Mouse (Mus musculus) midbrain, embryonic 16.5 days (tissue): Measurements from ENCODE around the gene Bcl6. TPM values are rescaled to one million over a fixed set of nuclear protein-coding genes. Genes with fewer than 3 reads are reported as not detected.

Source experiments
- ATAC-seq: fragments of 200-750 bp; cut with Nextera tagmentation; 2 replicates; pipeline ENCODE4 v1.8.0; 2017; ENCODE audit warnings: moderate TSS enrichment
- H3K27ac ChIP-seq: fragments of 300-500 bp; sonication (generic); 2 replicates; pipeline ENCODE4 v1.5.1; 2014; ENCODE audit warnings: mild to moderate bottlenecking, low read length, mixed read lengths
- H3K27me3 ChIP-seq: fragments of 300-500 bp; sonication (generic); 2 replicates; pipeline ENCODE4 v1.6.1; 2014; ENCODE audit warnings: low read depth, low read length, mixed read lengths; ENCODE audit not compliant: control insufficient read depth, insufficient read depth
- H3K36me3 ChIP-seq: fragments of 300-500 bp; sonication (generic); 2 replicates; pipeline ENCODE4 v1.6.1; 2014; ENCODE audit warnings: mild to moderate bottlenecking, low read length, moderate library complexity, mixed read lengths; ENCODE audit not compliant: control insufficient read depth, insufficient read depth
- H3K4me1 ChIP-seq: fragments of 300-500 bp; sonication (generic); 2 replicates; pipeline ENCODE4 v1.6.1; 2014; ENCODE audit warnings: mild to moderate bottlenecking, low read length, mixed read lengths; ENCODE audit not compliant: control insufficient read depth, insufficient read depth
- H3K4me2 ChIP-seq: fragments of 300-500 bp; sonication (generic); 2 replicates; pipeline ENCODE4 v1.6.1; 2014; ENCODE audit warnings: mild to moderate bottlenecking, low read length, mixed read lengths
- H3K4me3 ChIP-seq: fragments of 300-500 bp; sonication (generic); 2 replicates; pipeline ENCODE4 v1.5.1; 2014; ENCODE audit warnings: low read depth, mild to moderate bottlenecking, low read length, moderate library complexity, mixed read lengths
- H3K9ac ChIP-seq: fragments of 300-500 bp; sonication (generic); 2 replicates; pipeline ENCODE4 v1.6.1; 2014; ENCODE audit warnings: low read depth, low read length, mixed read lengths
- H3K9me3 ChIP-seq: fragments of 300-500 bp; sonication (generic); replicated peaks from 2 replicates; pipeline ENCODE4 v1.6.1; 2014; ENCODE audit warnings: mild to moderate bottlenecking, low read length, mixed read lengths; ENCODE audit not compliant: control insufficient read depth, poor library complexity, severe bottlenecking
- WGBS: fragments of 180-500 bp; shearing (Covaris S2); extraction: QIAGEN DNeasy Blood & Tissue Kit; methylation state at CpG from one replicate; pipeline ENCODE4 v1.1.7; 2014; 5-methylcytosine and 5-hydroxymethylcytosine counted together
- polyA plus RNA-seq: library from polyadenylated mRNA; unstranded; fragments of >200 nt; fragmentation: Nextera tagmentation; extraction: Ambion mirVana; gene quantifications from 2 replicates; pipeline ENCODE4 v1.2.1, GENCODE M21; 2015

Bcl6 gene
- polyA plus RNA-seq, 1 experiment from 2014 or later = 0.60 TPM

DNA sequence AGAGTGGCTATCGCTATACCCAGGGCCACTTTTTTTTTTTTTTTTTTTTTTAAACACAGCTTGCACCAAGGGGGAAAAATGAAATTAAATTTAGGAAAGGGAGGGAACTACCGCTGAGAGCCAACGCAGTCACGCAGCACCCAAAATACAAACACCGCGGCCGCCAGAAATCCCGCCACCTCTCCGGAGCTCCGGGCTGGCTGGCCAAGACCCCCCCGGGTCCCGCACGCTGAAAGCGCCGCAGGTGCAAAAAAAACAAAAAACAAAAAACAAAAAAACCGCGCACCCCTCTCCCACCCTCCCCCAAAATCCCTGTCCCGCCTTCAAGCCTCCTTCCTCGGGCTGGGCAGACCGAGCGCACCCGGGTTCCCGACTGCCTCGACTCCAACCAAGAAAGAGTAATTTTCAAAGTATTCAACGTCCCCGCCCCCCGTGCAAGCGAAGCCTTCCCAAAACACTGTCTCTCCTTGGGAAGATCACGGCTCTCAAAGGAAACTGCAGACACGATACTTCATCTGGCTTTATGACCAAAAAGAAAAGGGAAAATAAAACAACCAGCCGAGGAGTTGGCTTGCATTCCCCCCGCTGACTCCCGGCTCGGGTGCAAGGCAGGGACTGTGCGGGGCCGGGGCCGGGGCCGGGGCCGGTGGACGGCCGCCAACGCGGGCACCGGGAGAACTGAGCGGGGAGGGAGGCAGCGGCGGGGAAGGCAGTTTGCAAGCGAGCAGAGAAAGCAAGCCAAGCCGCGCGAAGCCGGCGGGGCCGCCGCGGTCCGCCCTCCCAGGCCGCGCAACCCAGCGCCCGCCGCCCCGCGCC lies 1.1 kb downstream of the Bcl6 start:
- WGBS = under 1% methylated on average over 64 of the region's 64 CpGs
- peak overlapping the region; percentile 76 for H3K4me3 ChIP-seq
- H3K9me3 ChIP-seq = no peaks in the 10 kb centered on the region
- peak overlapping the region; percentile 98 for H3K27ac ChIP-seq
- peaks cover 40% of the 10 kb centered on the region for H3K4me1 ChIP-seq
- no peaks in the 10 kb centered on the region for H3K36me3 ChIP-seq
- H3K27me3 ChIP-seq = peaks cover 15% of the 10 kb centered on the region
- peak overlapping the region; percentile 99 for H3K4me2 ChIP-seq
- peak; percentile 12 for ATAC-seq
- H3K9ac ChIP-seq = peak overlapping the region; percentile 93

DNA sequence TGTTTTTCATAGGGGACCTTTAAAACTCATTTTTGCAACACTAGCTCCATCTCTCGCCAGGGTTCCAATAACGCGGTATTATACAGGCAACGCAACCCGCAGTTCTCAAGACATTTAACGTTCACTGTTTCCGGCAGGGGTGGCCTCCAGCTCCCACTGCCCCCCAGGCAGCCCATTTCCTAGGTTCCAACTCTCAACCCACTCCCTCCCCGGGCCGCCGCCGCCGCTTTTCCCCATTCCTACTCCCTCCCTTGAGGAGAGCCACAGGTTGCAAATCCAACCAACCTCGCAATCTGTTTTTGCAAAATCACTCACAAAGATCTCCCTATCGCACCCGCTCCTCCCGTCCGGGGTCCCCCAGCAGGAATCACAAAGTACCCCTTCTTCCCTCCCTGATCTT lies 1.8 kb downstream of the Bcl6 start:
- no peak for ATAC-seq
- H3K9ac ChIP-seq = peak overlapping the region; percentile 93
- H3K36me3 ChIP-seq = no peaks in the 10 kb centered on the region
- peak overlapping the region; percentile 99 for H3K4me2 ChIP-seq
- H3K27ac ChIP-seq = peak overlapping the region; percentile 42; the same call in 1 of the 2 replicates
- H3K27me3 ChIP-seq = peaks cover 15% of the 10 kb centered on the region
- H3K9me3 ChIP-seq = no peaks in the 10 kb centered on the region
- 0% methylated on average over 17 of the region's 17 CpGs for WGBS
- peak overlapping the region; percentile 76 for H3K4me3 ChIP-seq
- H3K4me1 ChIP-seq = peaks cover 41% of the 10 kb centered on the region

DNA sequence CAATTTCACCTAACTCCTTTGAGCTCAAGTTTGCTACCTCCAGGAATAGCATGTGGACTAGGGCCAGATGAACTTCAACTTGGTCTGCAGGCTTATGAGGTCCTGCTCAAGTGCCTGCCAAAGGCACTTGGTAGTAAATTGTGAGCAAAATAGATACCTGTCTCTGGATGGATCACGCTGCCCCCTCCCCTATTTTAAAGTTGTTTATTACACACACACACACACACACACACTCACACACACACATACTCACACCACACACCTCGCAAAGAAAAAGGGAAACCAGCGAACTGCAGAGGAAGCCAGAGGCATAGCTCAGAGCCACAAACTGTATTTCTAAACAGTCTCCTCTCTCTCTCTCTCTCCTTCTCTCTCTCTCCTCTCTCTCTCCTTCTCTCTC lies 2.5 kb downstream of the Bcl6 start:
- H3K4me3 ChIP-seq = peak overlapping the region; percentile 15; the same call in 1 of the 2 replicates
- H3K36me3 ChIP-seq = no peaks in the 10 kb centered on the region
- ATAC-seq = no peak
- H3K4me2 ChIP-seq = peak overlapping the region; percentile 99
- H3K27me3 ChIP-seq = peaks cover 15% of the 10 kb centered on the region
- H3K9me3 ChIP-seq = no peaks in the 10 kb centered on the region
- no peak overlapping the region for H3K9ac ChIP-seq
- no peak overlapping the region; the same call in 1 of the 2 replicates for H3K27ac ChIP-seq
- 10% methylated on average over 3 of the region's 3 CpGs for WGBS
- peaks cover 43% of the 10 kb centered on the region for H3K4me1 ChIP-seq

DNA sequence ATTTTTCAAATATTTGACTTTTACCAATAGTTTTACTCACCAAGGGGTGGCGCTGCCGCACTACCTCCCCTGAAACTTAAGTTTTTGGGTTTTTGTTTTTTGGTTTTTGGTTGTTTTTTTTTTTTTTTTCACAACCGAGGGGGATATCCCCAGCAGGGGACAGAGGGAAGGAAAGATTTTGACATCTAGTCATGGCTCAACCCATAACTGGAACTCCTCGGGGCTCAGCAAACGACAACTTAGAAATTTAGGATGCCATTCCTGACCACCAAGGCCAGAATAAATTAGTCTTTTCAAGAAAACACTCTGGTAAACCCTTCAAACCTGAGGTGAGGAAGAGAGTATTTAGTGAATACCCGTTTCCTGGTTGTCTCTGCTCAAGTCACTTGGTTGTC lies 3.2 kb downstream of the Bcl6 start:
- Histone ChIP-seq H3K4me2 (peak overlapping the region; percentile 99; the same call in 1 of the 2 replicates), H3K9me3 (no peaks in the 10 kb centered on the region), H3K27me3 (peaks cover 17% of the 10 kb centered on the region), H3K36me3 (no peaks in the 10 kb centered on the region), H3K4me3 (no peak overlapping the region), H3K9ac (no peak overlapping the region), H3K27ac (no peak overlapping the region), H3K4me1 (peaks cover 50% of the 10 kb centered on the region)
- WGBS = 4% methylated on average over 6 of the region's 6 CpGs
- ATAC-seq = no peak

DNA sequence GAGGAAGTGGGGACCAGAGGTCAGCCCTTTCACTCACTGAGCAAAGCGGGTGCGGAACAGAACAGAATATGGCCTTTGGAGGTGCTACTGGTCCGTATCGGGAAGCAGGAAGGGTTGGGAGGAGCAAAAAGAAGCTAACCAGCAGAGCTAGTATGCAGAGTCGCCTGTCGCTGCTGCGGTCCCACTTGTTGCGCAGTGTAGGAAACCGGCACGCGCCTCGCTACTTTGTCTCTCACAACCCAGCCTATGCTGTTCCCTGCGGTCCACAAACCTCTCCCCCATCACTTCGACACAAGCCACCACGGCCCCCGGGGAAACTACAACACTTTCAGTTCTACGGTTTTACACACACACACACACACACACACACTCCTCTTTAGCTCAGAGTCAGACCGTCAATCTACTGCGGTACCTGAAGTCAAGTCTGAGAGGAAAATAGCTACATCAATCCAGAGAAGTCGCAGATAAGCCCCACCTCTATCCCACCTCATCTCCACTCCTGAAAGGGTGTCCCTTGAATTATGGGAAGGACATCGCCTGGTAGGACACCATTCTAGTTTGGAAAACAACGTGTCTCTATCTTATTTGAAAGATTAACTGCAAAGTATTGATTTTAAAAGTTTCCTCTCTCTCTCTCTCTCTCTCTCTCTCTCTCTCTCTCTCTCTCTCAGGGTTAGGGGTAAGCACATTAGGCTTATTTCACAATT lies 3.7 kb downstream of the Bcl6 start:
- Histone ChIP-seq H3K27me3 (peaks cover 23% of the 10 kb centered on the region), H3K9ac (peak overlapping the region; percentile 55), H3K4me1 (peaks cover 48% of the 10 kb centered on the region), H3K4me3 (peak overlapping the region; percentile 37), H3K36me3 (no peaks in the 10 kb centered on the region), H3K9me3 (no peaks in the 10 kb centered on the region), H3K27ac (no peak overlapping the region), H3K4me2 (peak overlapping the region; percentile 93)
- under 1% methylated on average over 22 of the region's 22 CpGs for WGBS
- no peak for ATAC-seq

DNA sequence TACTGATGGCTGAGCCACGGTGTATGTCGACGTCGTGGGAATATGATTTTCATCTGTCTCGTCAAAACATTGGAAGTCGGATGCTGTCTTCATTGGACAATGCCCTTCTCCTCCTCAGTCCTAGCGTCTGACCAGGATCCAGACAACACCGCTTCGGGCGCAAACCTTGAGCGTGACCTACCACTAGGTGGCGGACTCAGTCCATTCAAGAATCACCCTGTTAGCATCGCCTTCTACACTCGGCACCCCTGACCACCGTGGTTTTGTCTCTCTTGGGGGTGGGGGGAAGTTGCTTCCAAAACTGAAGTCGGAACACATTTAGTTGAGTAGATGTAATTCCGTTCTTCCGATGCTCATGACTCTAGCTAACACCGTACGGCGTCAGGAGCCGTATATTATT lies 4.5 kb downstream of the Bcl6 start:
- no peaks in the 10 kb centered on the region for H3K9me3 ChIP-seq
- ATAC-seq = peak; percentile 60
- H3K4me1 ChIP-seq = peaks cover 48% of the 10 kb centered on the region

DNA sequence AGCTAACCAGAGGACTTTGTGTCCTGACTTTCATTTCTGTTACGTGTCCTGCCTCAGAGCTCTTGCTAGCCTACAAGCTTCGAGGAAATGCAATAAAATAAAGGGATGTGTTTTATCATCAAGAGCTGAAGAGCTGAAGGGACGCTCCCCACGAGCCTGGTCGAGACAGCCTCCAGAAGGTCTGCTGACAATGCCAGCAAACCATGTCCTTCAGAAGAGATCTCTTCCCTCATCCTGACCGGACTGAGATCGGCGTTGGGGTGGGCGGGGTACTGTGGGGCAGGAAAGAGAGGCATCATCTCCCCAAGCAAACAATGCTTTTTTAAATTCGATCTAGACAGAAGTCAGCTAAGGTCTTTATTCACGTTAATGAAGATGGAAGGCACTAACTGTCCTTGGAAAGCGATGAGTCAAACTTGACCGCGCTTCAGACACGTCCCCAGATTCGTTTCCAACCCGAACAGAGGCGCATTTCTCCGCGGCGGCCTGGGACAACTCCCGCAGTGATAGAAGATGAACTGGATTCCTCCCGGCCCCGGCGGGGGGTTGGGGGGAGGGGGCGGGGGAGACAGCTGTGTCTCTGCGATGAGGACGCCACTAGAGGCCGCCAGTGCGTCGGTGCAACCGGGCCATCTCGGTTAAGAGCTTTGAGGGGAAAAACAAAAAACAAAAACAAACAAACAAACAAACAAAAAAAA lies 5.6 kb downstream of the Bcl6 start:
- Histone ChIP-seq H3K4me1 (peaks cover 48% of the 10 kb centered on the region), H3K9me3 (no peaks in the 10 kb centered on the region), H3K4me2 (peak overlapping the region; percentile 93), H3K27ac (no peak overlapping the region), H3K36me3 (no peaks in the 10 kb centered on the region), H3K9ac (peak overlapping the region; percentile 54), H3K27me3 (peaks cover 33% of the 10 kb centered on the region), H3K4me3 (peak overlapping the region; percentile 45)
- ATAC-seq = peak; percentile 12; the same call in 1 of the 2 replicates
- under 1% methylated on average over 33 of the region's 33 CpGs for WGBS

More for the DNA sequence above, 4.5 kb downstream of the Bcl6 start:
- 1% methylated on average over 22 of the region's 22 CpGs for WGBS
- peak overlapping the region; percentile 37 for H3K4me3 ChIP-seq
- peak overlapping the region; percentile 93 for H3K4me2 ChIP-seq
- H3K27ac ChIP-seq = no peak overlapping the region
- H3K27me3 ChIP-seq = peaks cover 30% of the 10 kb centered on the region
- H3K36me3 ChIP-seq = no peaks in the 10 kb centered on the region
- no peak overlapping the region for H3K9ac ChIP-seq

DNA sequence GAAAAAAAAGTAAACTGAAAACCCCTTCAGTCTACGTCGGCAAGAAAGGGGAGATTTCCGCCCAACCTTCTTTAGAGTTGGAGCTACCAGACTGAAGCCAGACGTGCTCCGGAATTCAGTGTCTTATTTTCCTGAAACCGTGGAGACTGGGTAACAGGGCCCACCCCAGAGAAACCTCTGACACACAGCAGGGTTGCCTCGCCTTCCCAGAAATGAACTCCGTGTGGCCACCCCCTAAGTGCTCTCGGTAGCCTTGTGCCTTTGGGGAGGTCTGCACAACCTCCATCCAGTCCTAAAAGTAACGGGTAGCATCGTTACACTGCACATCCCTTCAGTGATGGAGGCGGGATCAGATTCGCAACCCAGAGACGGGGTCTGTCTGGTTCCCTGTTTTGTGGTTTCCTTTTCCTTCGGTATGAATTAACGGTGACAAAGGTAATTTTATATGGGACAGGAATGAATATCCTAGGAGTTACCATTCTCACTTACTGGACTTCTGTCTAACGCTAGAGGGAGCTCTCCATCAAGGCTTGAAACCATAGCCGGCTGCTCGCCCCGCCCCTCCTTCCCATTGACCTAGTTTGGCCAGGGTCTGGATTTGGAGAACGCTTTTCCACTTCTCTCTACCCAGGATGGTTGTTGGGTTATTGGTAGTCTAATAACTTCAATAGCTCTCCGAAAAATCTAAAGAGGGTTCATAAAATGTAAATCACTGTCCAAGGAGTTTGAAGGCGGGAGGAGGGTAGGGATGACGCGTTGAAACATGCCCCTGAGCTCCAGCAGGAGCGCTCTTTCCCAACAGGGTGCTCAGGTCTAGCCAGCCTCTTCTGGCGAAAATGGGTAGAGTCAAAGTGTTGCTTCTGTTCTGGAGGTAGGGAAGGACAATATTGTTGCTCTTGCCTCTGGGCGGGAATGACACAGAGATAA lies 6.5 kb downstream of the Bcl6 start:
- ATAC-seq = peak; percentile 75
- peak overlapping the region; percentile 45 for H3K4me3 ChIP-seq
- peak overlapping the region; percentile 93 for H3K4me2 ChIP-seq
- peaks cover 44% of the 10 kb centered on the region for H3K4me1 ChIP-seq
- H3K9me3 ChIP-seq = no peaks in the 10 kb centered on the region
- peaks cover 33% of the 10 kb centered on the region for H3K27me3 ChIP-seq
- H3K9ac ChIP-seq = peak overlapping the region; percentile 54; the same call in 1 of the 2 replicates
- no peak overlapping the region for H3K27ac ChIP-seq
- 1% methylated on average over 28 of the region's 28 CpGs for WGBS
- no peaks in the 10 kb centered on the region for H3K36me3 ChIP-seq
